In genomic region chr2:141820795-141821194, GRCm38 (mm10) we compare ENCODE assay signal across 17 mouse cellular contexts.
DNase-seq lines count a peak whose midpoint lies in the region; ATAC-seq and TF ChIP-seq lines count a peak whose summit lies in the region.
"Had no signal": no experiment of that assay in that cellular context is flagged by ENCODE, and none has a peak within 500 bp of the region (broad histone marks: within the 10 kb centered on the region; RNA-seq: fewer than 3 reads in every experiment).

No protein-coding gene starts in this region.

- H3K36me3 ChIP-seq in hindbrain, postnatal 0 days (ENCODE audit: insufficient read depth, low read length) = no peaks in the 10 kb centered on the region
- no peaks in the 10 kb centered on the region for H3K36me3 ChIP-seq in hindbrain, embryonic 13.5 days
- H3K36me3 ChIP-seq in heart, embryonic 10.5 days = no peaks in the 10 kb centered on the region
- H3K36me3 ChIP-seq: heart, embryonic 15.5 days; limb, embryonic 15.5 days; neural tube, embryonic 15.5 days; stomach, embryonic 15.5 days had no signal

- no peak overlapping the region for H3K9ac ChIP-seq in hindbrain, postnatal 0 days (replicated peaks; ENCODE audit: low read length)
- no peak overlapping the region for H3K9ac ChIP-seq in hindbrain, embryonic 13.5 days
- H3K9ac ChIP-seq: heart, embryonic 15.5 days; limb, embryonic 15.5 days; neural tube, embryonic 15.5 days; stomach, embryonic 15.5 days had no signal

- no peak for TF ChIP-seq CTCF in hindbrain, postnatal 0 days (IDR thresholded peaks at IDR 0.05; ENCODE audit: low read depth)

- peak; percentile 80 for DNase-seq in hindbrain, postnatal 0 days (ENCODE audit: low spot score)
- DNase-seq in cerebellum, adult 11 months = peak; percentile 92
- DNase-seq in cerebellum, postnatal 10 days = peak; percentile 95 to 96
- DNase-seq in layer of hippocampus, adult 9-11 months = peak; percentile 35
- no peak for DNase-seq in urinary bladder, postnatal 14 days (ENCODE audit: low spot score)
- DNase-seq in heart, embryonic 10.5 days (ENCODE audit: low spot score) = no peak
- DNase-seq in lung, postnatal 4 days = no peak
- DNase-seq: adrenal gland, adult 2 months; kidney, adult 11 months; kidney, postnatal 25 days; lung, adult 2 months had no signal

- no peak overlapping the region for H3K4me2 ChIP-seq in hindbrain, postnatal 0 days (ENCODE audit: low read depth, low read length)
- H3K4me2 ChIP-seq in hindbrain, embryonic 13.5 days = no peak overlapping the region
- H3K4me2 ChIP-seq: heart, embryonic 15.5 days; limb, embryonic 15.5 days; neural tube, embryonic 15.5 days; stomach, embryonic 15.5 days had no signal

- H3K4me3 ChIP-seq in hindbrain, postnatal 0 days (ENCODE audit: low read length) = no peak overlapping the region
- no peak overlapping the region for H3K4me3 ChIP-seq in hindbrain, embryonic 13.5 days
- no peak overlapping the region for H3K4me3 ChIP-seq in heart, embryonic 10.5 days
- H3K4me3 ChIP-seq: erythroblast, embryonic 14.5 days; heart, embryonic 15.5 days; limb, embryonic 15.5 days; neural tube, embryonic 15.5 days; stomach, embryonic 15.5 days had no signal

- ATAC-seq in hindbrain, postnatal 0 days = no peak
- no peak for ATAC-seq in hindbrain, embryonic 13.5 days (ENCODE audit: low FRiP score)

- H3K9me3 ChIP-seq in hindbrain, postnatal 0 days (ENCODE audit: low read length) = no peaks in the 10 kb centered on the region
- H3K9me3 ChIP-seq in hindbrain, embryonic 13.5 days = no peaks in the 10 kb centered on the region
- H3K9me3 ChIP-seq in heart, embryonic 10.5 days = no peaks in the 10 kb centered on the region
- H3K9me3 ChIP-seq: heart, embryonic 15.5 days; limb, embryonic 15.5 days; neural tube, embryonic 15.5 days; stomach, embryonic 15.5 days had no signal

- no peak overlapping the region for H3K27ac ChIP-seq in hindbrain, postnatal 0 days
- H3K27ac ChIP-seq in hindbrain, embryonic 13.5 days = no peak overlapping the region
- H3K27ac ChIP-seq in heart, embryonic 10.5 days = no peak overlapping the region
- H3K27ac ChIP-seq: heart, embryonic 15.5 days; limb, embryonic 15.5 days; neural tube, embryonic 15.5 days; stomach, embryonic 15.5 days had no signal

- H3K4me1 ChIP-seq in hindbrain, postnatal 0 days (ENCODE audit: insufficient read depth, low read length) = no peaks in the 10 kb centered on the region
- no peaks in the 10 kb centered on the region for H3K4me1 ChIP-seq in hindbrain, embryonic 13.5 days (replicated peaks)
- H3K4me1 ChIP-seq in heart, embryonic 10.5 days = no peaks in the 10 kb centered on the region
- H3K4me1 ChIP-seq: heart, embryonic 15.5 days; limb, embryonic 15.5 days; neural tube, embryonic 15.5 days; stomach, embryonic 15.5 days had no signal

- no peaks in the 10 kb centered on the region for H3K27me3 ChIP-seq in hindbrain, postnatal 0 days (ENCODE audit: insufficient read depth, low read length)
- no peaks in the 10 kb centered on the region for H3K27me3 ChIP-seq in hindbrain, embryonic 13.5 days
- H3K27me3 ChIP-seq in heart, embryonic 10.5 days (ENCODE audit: insufficient read depth, poor library complexity, severe bottlenecking) = no peaks in the 10 kb centered on the region
- H3K27me3 ChIP-seq: heart, embryonic 15.5 days; limb, embryonic 15.5 days; neural tube, embryonic 15.5 days; stomach, embryonic 15.5 days had no signal

Comparison
In these comparisons a context has a peak if more than half of its experiments do, and no peak if none do; other contexts are left out.
1. DNase-seq: peak in hindbrain, postnatal 0 days (single experiment), cerebellum, adult 11 months (single experiment), cerebellum, postnatal 10 days (2 of 2) and layer of hippocampus, adult 9-11 months (single experiment); none in urinary bladder, postnatal 14 days (single experiment), heart, embryonic 10.5 days (single experiment) and lung, postnatal 4 days (0 of 2).